Mouse (Mus musculus): ENCODE measurements around the gene Tac2.

GRCm38 (mm10) chr10:127739083-127739660, 14.9 kb downstream of the Tac2 start, which contains the start of gene Zbtb39:
- TF ChIP-seq CTCF (IDR thresholded peaks at IDR 0.05 in 2 of 3, conservative IDR thresholded peaks at IDR 0.05 in 1 of 3; ENCODE audit: control insufficient read depth in 1 of 3, insufficient read depth in 1 of 3, low read depth in 2 of 3, low read length in 3 of 3, poor library complexity in 1 of 3, severe bottlenecking in 1 of 3) (peak in 2 of 3 experiments; percentile 83 to 99; a peak in 5 of 6 replicates), ZMIZ1 (IDR thresholded peaks at IDR 0.05; ENCODE audit: low read depth, low read length) (no peak), POLR2A (IDR thresholded peaks at IDR 0.05; ENCODE audit: control insufficient read depth in 1 of 2, insufficient read depth in 1 of 2, low read depth in 1 of 2, low read length in 2 of 2, poor library complexity in 1 of 2) (peak in 1 of 2 experiments; percentile 34; a peak in 1 of 4 replicates), ETS1 (IDR thresholded peaks at IDR 0.05; ENCODE audit: low read depth, low read length) (no peak), POLR2AphosphoS5 (IDR thresholded peaks at IDR 0.05; ENCODE audit: borderline replicate concordance, low read depth, low read length) (no peak), EP300 (IDR thresholded peaks at IDR 0.05; ENCODE audit: low read depth in 1 of 2, low read length in 2 of 2) (no peak; a peak in 1 of 4 replicates), JUND (IDR thresholded peaks at IDR 0.05; ENCODE audit: low read depth, low read length) (no peak), NELFE (IDR thresholded peaks at IDR 0.05; ENCODE audit: low read depth, low read length) (peak; percentile 39; the same call in 1 of the 2 replicates), CHD2 (IDR thresholded peaks at IDR 0.05; ENCODE audit: low read length) (no peak), MYC (IDR thresholded peaks at IDR 0.05; ENCODE audit: low read depth, low read length) (no peak)
